Mouse (Mus musculus) heart, postnatal 0 days (tissue): ENCODE data around the gene Gm1043.

Experiments
- CTCF ChIP-seq: IDR thresholded peaks from 2 replicates; pipeline ENCODE4 v1.5.1; 2016; ENCODE audit warnings: antibody characterized with exemption, control low read depth, low read depth
- EP300 ChIP-seq: IDR thresholded peaks from 2 replicates; pipeline ENCODE4 v1.6.1; 2016; ENCODE audit warnings: antibody characterized with exemption, low read depth

DNA sequence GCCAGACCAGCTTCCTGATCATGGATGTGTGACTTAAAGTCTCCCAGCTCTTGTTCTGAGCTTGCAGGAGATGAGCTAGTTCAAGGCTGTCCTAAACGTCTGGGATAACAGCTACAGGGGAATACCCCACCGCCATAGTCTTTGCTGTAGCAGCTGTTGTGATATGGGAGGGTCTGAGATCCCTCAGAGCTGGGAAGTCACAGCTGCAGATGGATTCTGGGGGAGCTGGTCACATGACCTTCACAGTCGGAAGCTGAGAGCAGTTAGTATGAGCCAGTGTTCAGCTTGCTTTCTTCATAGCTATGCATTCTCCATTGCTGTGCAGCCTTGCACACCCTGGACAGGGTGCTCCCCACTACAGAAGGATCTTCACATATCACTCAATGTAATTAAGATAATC is 748 bp downstream of the Gm1043 start:
- TF ChIP-seq EP300 (no peak), CTCF (no peak)
